11 mouse cellular contexts compared by ENCODE assay signal in the genomic region with DNA sequence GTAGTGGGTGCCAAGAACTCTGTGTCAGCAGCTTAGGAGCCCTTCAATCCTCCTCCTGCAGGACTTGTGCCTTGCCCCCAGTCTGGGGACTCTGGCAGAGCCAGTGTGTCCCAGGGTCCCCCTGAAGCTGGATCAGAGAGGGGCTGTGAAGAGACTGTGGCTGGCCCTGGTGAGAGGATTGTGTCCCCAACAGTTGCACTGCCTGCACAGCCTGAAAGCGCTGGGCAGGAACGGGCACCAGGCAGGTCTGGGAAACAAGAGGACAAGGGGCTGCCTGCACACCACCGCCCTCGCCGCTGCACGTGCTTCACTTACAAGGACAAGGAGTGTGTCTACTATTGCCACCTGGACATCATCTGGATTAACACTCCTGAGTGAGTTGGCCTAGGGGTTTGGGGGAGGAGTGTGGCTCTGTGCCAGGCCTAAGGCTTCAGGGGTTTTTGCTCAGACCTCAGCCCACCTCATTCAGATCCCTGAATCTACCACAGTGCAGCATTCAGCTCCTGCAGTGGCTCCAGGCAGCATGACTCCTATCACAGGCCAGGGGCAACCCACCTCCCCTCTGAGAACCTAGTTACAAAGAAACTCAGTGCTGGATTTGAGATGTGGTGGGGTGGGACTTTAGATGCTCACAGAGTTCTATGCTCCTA. TPM values are rescaled to one million over a fixed set of nuclear protein-coding genes. Genes with fewer than 3 reads are reported as not detected.
A peak's percentile ranks its signal among the peaks of the same experiment; 100 is the strongest.
DNase-seq lines count a peak whose midpoint lies in the region; ATAC-seq and TF ChIP-seq lines count a peak whose summit lies in the region.
"Had no signal": no experiment of that assay in that cellular context is flagged by ENCODE, and none has a peak within 500 bp of the region (broad histone marks: within the 10 kb centered on the region; RNA-seq: fewer than 3 reads in every experiment).

No protein-coding gene starts in this region.

- H3K4me3 ChIP-seq in heart, embryonic 11.5 days (ENCODE audit: low read depth, low read length) = no peak overlapping the region
- no peak overlapping the region for H3K4me3 ChIP-seq in lung, postnatal 0 days (ENCODE audit: low read depth, low read length)
- H3K4me3 ChIP-seq in hindbrain, embryonic 15.5 days = peak overlapping the region; percentile 39; the same call in 1 of the 2 replicates
- no peak overlapping the region; the same call in 1 of the 2 replicates for H3K4me3 ChIP-seq in neural tube, embryonic 15.5 days (replicated peaks)

- no peaks in the 10 kb centered on the region for H3K36me3 ChIP-seq in heart, embryonic 11.5 days (ENCODE audit: control insufficient read depth, insufficient read depth, low read length)
- no peaks in the 10 kb centered on the region for H3K36me3 ChIP-seq in lung, postnatal 0 days (ENCODE audit: insufficient read depth, low read length)
- no peaks in the 10 kb centered on the region for H3K36me3 ChIP-seq in hindbrain, embryonic 15.5 days
- H3K36me3 ChIP-seq in neural tube, embryonic 15.5 days = no peaks in the 10 kb centered on the region

- TF ChIP-seq CTCF in lung, postnatal 0 days (IDR thresholded peaks at IDR 0.05) = no peak

- peaks cover 24% of the 10 kb centered on the region for H3K27me3 ChIP-seq in heart, embryonic 11.5 days (ENCODE audit: control insufficient read depth, insufficient read depth, low read length)
- no peaks in the 10 kb centered on the region for H3K27me3 ChIP-seq in lung, postnatal 0 days (replicated peaks; ENCODE audit: insufficient read depth, low read length)
- peaks cover 22% of the 10 kb centered on the region for H3K27me3 ChIP-seq in hindbrain, embryonic 15.5 days
- H3K27me3 ChIP-seq in neural tube, embryonic 15.5 days (replicated peaks) = peaks cover 17% of the 10 kb centered on the region

- no peak overlapping the region for H3K9ac ChIP-seq in heart, embryonic 11.5 days (ENCODE audit: low read depth, low read length)
- no peak overlapping the region for H3K9ac ChIP-seq in lung, postnatal 0 days (replicated peaks; ENCODE audit: low read depth)
- H3K9ac ChIP-seq in hindbrain, embryonic 15.5 days = no peak overlapping the region
- H3K9ac ChIP-seq in neural tube, embryonic 15.5 days (replicated peaks) = no peak overlapping the region

- DNase-seq in heart, postnatal 10 days = no peak
- no peak for DNase-seq in lung, postnatal 0 days (ENCODE audit: low spot score)
- DNase-seq in lung, postnatal 10 days = no peak
- DNase-seq in thymus, postnatal 10 days (ENCODE audit: low spot score in 2 of 2) = no peak
- DNase-seq in layer of hippocampus, postnatal 10 days (ENCODE audit: low spot score in 2 of 2) = no peak
- DNase-seq: cerebellum, adult 18-20 months; kidney, adult 9 months; thymus, postnatal 25 days had no signal

- TF ChIP-seq EP300 in lung, postnatal 0 days (IDR thresholded peaks at IDR 0.05) = no peak

- WGBS in heart, embryonic 11.5 days (ENCODE audit: insufficient replicate concordance) = 65% methylated on average over 6 of the region's 6 CpGs
- WGBS in lung, postnatal 0 days = 53% methylated on average over 6 of the region's 6 CpGs
- WGBS in hindbrain, embryonic 15.5 days = 55% methylated on average over 6 of the region's 6 CpGs
- WGBS in neural tube, embryonic 15.5 days = 60% methylated on average over 6 of the region's 6 CpGs

- intact Hi-C loops in heart, postnatal 10 days (cut with DNase I) = no loop called here

- no peak overlapping the region for H3K27ac ChIP-seq in heart, embryonic 11.5 days (ENCODE audit: low read depth, low read length)
- peak overlapping the region; percentile 60 for H3K27ac ChIP-seq in lung, postnatal 0 days (ENCODE audit: low read length)
- no peak overlapping the region for H3K27ac ChIP-seq in hindbrain, embryonic 15.5 days (replicated peaks)
- no peak overlapping the region for H3K27ac ChIP-seq in neural tube, embryonic 15.5 days (replicated peaks)

- H3K9me3 ChIP-seq in heart, embryonic 11.5 days (replicated peaks; ENCODE audit: control insufficient read depth, low read length) = no peaks in the 10 kb centered on the region
- no peaks in the 10 kb centered on the region for H3K9me3 ChIP-seq in lung, postnatal 0 days (ENCODE audit: low read length)
- H3K9me3 ChIP-seq in hindbrain, embryonic 15.5 days = no peaks in the 10 kb centered on the region
- H3K9me3 ChIP-seq in neural tube, embryonic 15.5 days (replicated peaks) = no peaks in the 10 kb centered on the region

- no peak for ATAC-seq in heart, embryonic 11.5 days (replicated peaks; ENCODE audit: insufficient number of reproducible peaks, low FRiP score, low TSS enrichment)
- peak; percentile 25; the same call in 1 of the 2 replicates for ATAC-seq in lung, postnatal 0 days
- no peak for ATAC-seq in hindbrain, embryonic 15.5 days (ENCODE audit: low FRiP score, low read depth)
- no peak for ATAC-seq in neural tube, embryonic 15.5 days (ENCODE audit: low FRiP score)

- H3K4me1 ChIP-seq in heart, embryonic 11.5 days (ENCODE audit: control insufficient read depth, insufficient read depth, low read length) = no peaks in the 10 kb centered on the region
- H3K4me1 ChIP-seq in lung, postnatal 0 days (ENCODE audit: insufficient read depth, low read depth, low read length) = peaks cover 3% of the 10 kb centered on the region; the same call in 1 of the 2 replicates
- peaks cover 7% of the 10 kb centered on the region for H3K4me1 ChIP-seq in hindbrain, embryonic 15.5 days (replicated peaks)
- peaks cover 7% of the 10 kb centered on the region for H3K4me1 ChIP-seq in neural tube, embryonic 15.5 days

- peak overlapping the region; percentile 90; the same call in 1 of the 2 replicates for H3K4me2 ChIP-seq in heart, embryonic 11.5 days
- peak overlapping the region; percentile 77 for H3K4me2 ChIP-seq in lung, postnatal 0 days (replicated peaks; ENCODE audit: low read depth, low read length)
- no peak overlapping the region; the same call in 1 of the 2 replicates for H3K4me2 ChIP-seq in hindbrain, embryonic 15.5 days
- peak overlapping the region; percentile 77 for H3K4me2 ChIP-seq in neural tube, embryonic 15.5 days

RNA-seq across cellular contexts. Expression of a gene that starts 1.2 kb away (rescaled TPM):
- 1.4 TPM in 2 replicates for polyA plus RNA-seq in heart, embryonic 11.5 days (2014; fragmentation: Nextera tagmentation; extraction: Ambion mirVana)
- under 1 TPM; 0.24 to 0.37 TPM for total RNA-seq in heart, postnatal 10 days (2021)
- polyA plus RNA-seq in lung, postnatal 0 days (2015; fragmentation: Nextera tagmentation; extraction: Ambion mirVana) = 24.6 and 26.5 TPM in 2 replicates
- polyA plus RNA-seq in hindbrain, embryonic 15.5 days (2015; fragmentation: Nextera tagmentation; extraction: Ambion mirVana) = 6.9 and 7.2 TPM in 2 replicates
- 4.7 and 11.0 TPM in 2 replicates for polyA plus RNA-seq in neural tube, embryonic 15.5 days (2015; fragmentation: Nextera tagmentation; extraction: Ambion mirVana)
- 1 to 10 TPM; 4.1 to 4.2 TPM for total RNA-seq in layer of hippocampus, postnatal 10 days (2021)
